Mouse (Mus musculus) embryonic facial prominence, embryonic 15.5 days (tissue): Measurements from ENCODE around the gene Prr12. TPM values are rescaled to one million over a fixed set of nuclear protein-coding genes. Genes with fewer than 3 reads are reported as not detected.

Experiments
- ATAC-seq: fragments of 200-750 bp; cut with Nextera tagmentation; 2 replicates; pipeline ENCODE4 v1.8.0; 2017; ENCODE audit warnings: low read depth, moderate TSS enrichment; ENCODE audit not compliant: insufficient number of reproducible peaks, low FRiP score, low TSS enrichment
- H3K27ac ChIP-seq: fragments of 300-500 bp; sonication (generic); replicated peaks from 2 replicates; pipeline ENCODE4 v1.5.1; 2015; ENCODE audit warnings: mild to moderate bottlenecking, inconsistent platforms
- H3K27me3 ChIP-seq: fragments of 300-500 bp; sonication (generic); 2 replicates; pipeline ENCODE4 v1.6.1; 2015; ENCODE audit warnings: inconsistent platforms
- H3K36me3 ChIP-seq: fragments of 300-500 bp; sonication (generic); 2 replicates; pipeline ENCODE4 v1.6.1; 2015; ENCODE audit warnings: mild to moderate bottlenecking, inconsistent platforms
- H3K4me1 ChIP-seq: fragments of 300-500 bp; sonication (generic); 2 replicates; pipeline ENCODE4 v1.6.1; 2015; ENCODE audit warnings: inconsistent platforms
- H3K4me2 ChIP-seq: fragments of 300-500 bp; sonication (generic); replicated peaks from 2 replicates; pipeline ENCODE4 v1.6.1; 2015; ENCODE audit warnings: mild to moderate bottlenecking, inconsistent platforms
- H3K4me3 ChIP-seq: fragments of 300-500 bp; sonication (generic); replicated peaks from 2 replicates; pipeline ENCODE4 v1.5.1; 2015; ENCODE audit warnings: mild to moderate bottlenecking, inconsistent platforms
- H3K9ac ChIP-seq: fragments of 300-500 bp; sonication (generic); 2 replicates; pipeline ENCODE4 v1.6.1; 2015; ENCODE audit warnings: inconsistent platforms
- H3K9me3 ChIP-seq: fragments of 300-500 bp; sonication (generic); replicated peaks from 2 replicates; pipeline ENCODE4 v1.6.1; 2016; ENCODE audit warnings: inconsistent platforms
- WGBS: fragments of 180-500 bp; shearing (Covaris S2); methylation state at CpG from one replicate; pipeline ENCODE4 v1.1.7; 2015; 5-methylcytosine and 5-hydroxymethylcytosine counted together
- polyA plus RNA-seq: library from polyadenylated mRNA; unstranded; fragments of >200 nt; fragmentation: Nextera tagmentation; extraction: Ambion mirVana; gene quantifications from 2 replicates; pipeline ENCODE4 v1.2.1, GENCODE M21; 2015

The Prr12 gene
- polyA plus RNA-seq, 1 experiment from 2014 or later, result 11.9 TPM

DNA sequence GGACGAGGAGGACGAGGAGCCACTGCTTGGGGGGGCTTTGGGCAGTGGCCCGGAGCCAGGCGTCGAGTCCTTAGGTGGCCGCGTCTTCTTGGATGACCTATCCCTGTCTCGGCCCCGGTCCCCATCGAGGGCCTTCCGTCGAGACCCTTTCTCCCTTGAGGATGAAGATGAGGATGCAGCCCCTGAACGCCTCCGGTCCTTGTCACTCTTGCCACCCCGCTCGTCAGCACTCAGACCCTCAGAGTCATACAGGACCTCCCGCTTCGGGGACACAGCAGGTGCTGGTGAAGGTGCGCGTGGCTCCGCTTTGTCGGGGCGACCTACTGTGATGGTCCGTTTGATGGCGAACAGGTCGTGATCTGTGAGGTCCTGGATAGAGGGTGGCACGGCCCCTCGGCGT lies 45.5 kb downstream of the Prr12 start:
- no peak overlapping the region for H3K27ac ChIP-seq
- 94% methylated on average over 29 of the region's 29 CpGs for WGBS
- no peaks in the 10 kb centered on the region for H3K27me3 ChIP-seq
- ATAC-seq, result no peak
- H3K36me3 ChIP-seq, result peaks cover 97% of the 10 kb centered on the region
- no peak overlapping the region for H3K4me2 ChIP-seq
- no peak overlapping the region for H3K4me3 ChIP-seq
- no peak overlapping the region for H3K9ac ChIP-seq
- H3K4me1 ChIP-seq, result no peaks in the 10 kb centered on the region
- H3K9me3 ChIP-seq, result no peaks in the 10 kb centered on the region

- no peak for ATAC-seq
- Histone ChIP-seq H3K4me3 (no peak overlapping the region), H3K4me1 (peaks cover under 1% of the 10 kb centered on the region; the same call in 1 of the 2 replicates), H3K36me3 (peaks cover 97% of the 10 kb centered on the region), H3K9me3 (no peaks in the 10 kb centered on the region), H3K27me3 (no peaks in the 10 kb centered on the region), H3K4me2 (no peak overlapping the region), H3K27ac (no peak overlapping the region), H3K9ac (no peak overlapping the region)
- WGBS, result 93% methylated on average over 12 of the region's 12 CpGs
Observed at GRCm38 (mm10) chr7:45006503-45006902, 46.2 kb downstream of the Prr12 start.

DNA sequence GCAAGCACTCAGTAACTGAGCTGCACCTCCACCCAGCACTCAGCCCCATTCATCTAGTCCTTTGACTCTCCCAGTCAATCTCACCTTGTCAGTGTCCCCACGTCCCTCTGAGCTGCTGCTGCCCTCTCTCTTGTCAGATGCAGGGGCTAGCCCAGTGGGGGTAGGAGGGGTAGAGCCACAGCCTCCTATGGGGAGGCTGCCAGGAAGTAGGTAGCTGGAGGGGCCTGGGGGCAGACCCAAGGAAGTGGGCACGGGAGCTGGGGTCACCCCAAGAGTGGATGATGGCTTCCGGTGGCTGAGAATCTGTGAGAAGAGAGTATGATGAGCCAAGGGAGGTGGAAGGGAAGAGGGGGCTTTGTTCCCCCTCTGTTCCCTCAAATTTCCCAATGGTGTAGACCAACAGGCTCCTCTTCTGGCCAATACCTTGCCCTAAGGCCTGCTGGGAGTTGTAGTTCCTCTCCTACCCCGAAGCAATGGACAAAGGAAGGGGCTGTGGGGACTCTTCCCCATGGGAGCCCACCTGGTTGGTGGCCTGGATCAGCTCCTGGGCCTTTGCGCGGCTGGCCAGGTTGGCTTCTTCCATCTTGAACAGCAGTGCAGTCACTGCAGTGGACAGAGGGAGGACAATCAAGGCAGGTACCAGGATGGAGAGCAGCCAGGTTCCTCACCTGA lies 47.2 kb downstream of the Prr12 start:
- H3K4me2 ChIP-seq, result no peak overlapping the region
- no peaks in the 10 kb centered on the region for H3K9me3 ChIP-seq
- no peak overlapping the region for H3K4me3 ChIP-seq
- no peak overlapping the region for H3K27ac ChIP-seq
- no peak overlapping the region for H3K9ac ChIP-seq
- H3K27me3 ChIP-seq, result no peaks in the 10 kb centered on the region
- H3K36me3 ChIP-seq, result peaks cover 98% of the 10 kb centered on the region
- ATAC-seq, result no peak
- WGBS, result 89% methylated on average over 6 of the region's 6 CpGs
- H3K4me1 ChIP-seq, result peaks cover 10% of the 10 kb centered on the region

GRCm38 (mm10) chr7:45004546-45004945 lies 48.1 kb downstream of the Prr12 start:
- no peak overlapping the region for H3K4me3 ChIP-seq

DNA sequence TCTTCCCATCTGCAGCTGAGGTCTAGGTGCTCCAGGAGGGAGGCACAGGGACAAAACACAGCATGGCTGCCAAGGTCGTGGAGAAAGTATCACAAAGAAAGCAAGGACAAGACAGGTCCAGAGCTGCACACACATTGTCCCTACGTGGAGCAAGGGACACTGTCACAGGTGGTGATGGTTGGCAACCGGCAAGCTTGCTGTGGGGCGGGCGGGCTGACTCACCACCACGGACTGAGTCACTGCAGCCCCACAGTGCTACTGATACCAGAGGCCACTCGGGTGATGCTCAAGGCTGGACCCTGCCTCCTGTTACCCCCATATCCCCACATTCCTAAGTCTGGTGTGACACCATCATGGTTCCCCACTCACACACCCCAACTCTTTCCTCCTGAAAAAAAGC lies 50.2 kb downstream of the Prr12 start:
- Histone ChIP-seq H3K27me3 (no peaks in the 10 kb centered on the region), H3K4me2 (no peak overlapping the region), H3K27ac (no peak overlapping the region), H3K4me3 (no peak overlapping the region), H3K4me1 (peaks cover 30% of the 10 kb centered on the region), H3K9ac (no peak overlapping the region), H3K9me3 (no peaks in the 10 kb centered on the region), H3K36me3 (peaks cover 79% of the 10 kb centered on the region)
- no peak for ATAC-seq
- WGBS, result 78% methylated on average over 7 of the region's 7 CpGs

More at GRCm38 (mm10) chr7:45004546-45004945, 48.1 kb downstream of the Prr12 start:
- ATAC-seq, result no peak
- Histone ChIP-seq H3K36me3 (peaks cover 98% of the 10 kb centered on the region), H3K9me3 (no peaks in the 10 kb centered on the region), H3K9ac (no peak overlapping the region), H3K27ac (no peak overlapping the region), H3K27me3 (no peaks in the 10 kb centered on the region), H3K4me2 (no peak overlapping the region), H3K4me1 (peaks cover 18% of the 10 kb centered on the region)
- 51% methylated on average over 3 of the region's 3 CpGs for WGBS

DNA sequence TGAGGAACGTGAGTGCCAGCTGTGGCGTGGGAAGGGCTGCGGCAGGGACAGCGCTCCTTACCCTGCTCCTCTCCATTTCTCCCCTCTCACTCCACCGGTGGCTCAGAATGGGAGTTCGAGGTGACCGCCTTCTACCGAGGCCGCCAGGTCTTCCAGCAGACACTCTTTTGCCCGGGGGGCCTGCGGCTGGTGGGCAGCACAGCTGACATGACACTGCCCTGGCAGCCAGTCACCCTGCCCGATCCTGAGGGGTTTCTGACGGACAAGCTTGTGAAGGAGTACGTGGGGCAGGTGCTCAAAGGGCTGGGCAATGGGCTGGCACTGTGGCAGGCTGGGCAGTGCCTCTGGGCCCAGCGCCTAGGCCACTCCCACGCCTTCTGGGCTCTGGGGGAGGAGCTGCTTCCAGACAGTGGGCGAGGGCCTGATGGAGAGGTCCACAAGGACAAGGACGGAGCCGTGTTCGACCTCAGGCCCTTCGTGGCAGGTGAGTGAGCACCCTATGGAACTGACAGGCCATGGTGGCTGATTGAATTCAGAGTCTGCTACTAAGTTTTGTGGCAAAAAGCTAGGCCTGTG lies 52.1 kb downstream of the Prr12 start:
- Histone ChIP-seq H3K27me3 (no peaks in the 10 kb centered on the region), H3K9me3 (no peaks in the 10 kb centered on the region), H3K9ac (no peak overlapping the region), H3K27ac (peak overlapping the region; percentile 34; the same call in 1 of the 2 replicates), H3K4me3 (no peak overlapping the region), H3K4me2 (no peak overlapping the region), H3K4me1 (peaks cover 42% of the 10 kb centered on the region), H3K36me3 (peaks cover 61% of the 10 kb centered on the region)
- ATAC-seq, result no peak
- WGBS, result 84% methylated on average over 21 of the region's 21 CpGs

- H3K9me3 ChIP-seq, result no peaks in the 10 kb centered on the region
- H3K27me3 ChIP-seq, result no peaks in the 10 kb centered on the region
- 0 out of 2 replicates have a peak overlapping the region, but pooled peaks have one; percentile 4 for H3K27ac ChIP-seq
- 0 out of 2 replicates have a peak overlapping the region, but pooled peaks have one; percentile 77 for H3K4me2 ChIP-seq
- no peak overlapping the region for H3K4me3 ChIP-seq
- no peak overlapping the region for H3K9ac ChIP-seq
- H3K4me1 ChIP-seq, result peaks cover 43% of the 10 kb centered on the region
- ATAC-seq, result no peak
- 71% methylated on average over 11 of the region's 11 CpGs for WGBS
- H3K36me3 ChIP-seq, result peaks cover 62% of the 10 kb centered on the region
Observed at GRCm38 (mm10) chr7:44999753-45000152, 52.9 kb downstream of the Prr12 start.

DNA sequence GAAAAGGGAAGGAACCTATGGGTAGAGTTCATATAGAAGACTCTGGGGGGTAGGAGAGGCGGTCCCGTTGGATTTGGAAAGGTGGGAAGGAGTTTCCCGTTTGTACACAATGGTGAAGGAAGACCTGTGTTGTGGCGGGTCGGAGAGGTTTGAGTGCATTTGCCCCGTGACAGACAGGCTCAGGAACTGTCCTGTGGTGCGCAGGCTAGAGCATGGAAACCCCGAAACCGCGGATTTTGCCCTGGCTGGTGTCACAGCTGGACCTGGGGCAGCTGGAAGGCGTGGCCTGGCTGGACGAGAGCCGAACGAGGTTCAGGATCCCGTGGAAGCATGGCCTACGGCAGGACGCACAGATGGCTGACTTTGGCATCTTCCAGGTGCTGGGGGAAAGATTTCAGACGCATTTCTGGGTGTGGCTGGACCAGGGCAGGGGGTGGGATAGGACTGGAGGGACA lies 54.2 kb downstream of the Prr12 start, which contains the start of gene Bcl2l12:
Bcl2l12 (minus strand) TSS at position 212 of the 455 bp plus-strand sequence.
- H3K4me1 ChIP-seq, result peaks cover 43% of the 10 kb centered on the region
- H3K36me3 ChIP-seq, result peaks cover 62% of the 10 kb centered on the region
- H3K9ac ChIP-seq, result peak within 1 kb of the TSS; percentile 80
- no peaks in the 10 kb centered on the region for H3K27me3 ChIP-seq
- no peaks in the 10 kb centered on the region for H3K9me3 ChIP-seq
- WGBS, result under 1% methylated on average over 18 of the region's 18 CpGs
- H3K4me2 ChIP-seq, result peak within 1 kb of the TSS; percentile 77
- ATAC-seq, result no peak
- H3K27ac ChIP-seq, result peak within 1 kb of the TSS; percentile 94
- H3K4me3 ChIP-seq, result peak within 1 kb of the TSS; percentile 77

DNA sequence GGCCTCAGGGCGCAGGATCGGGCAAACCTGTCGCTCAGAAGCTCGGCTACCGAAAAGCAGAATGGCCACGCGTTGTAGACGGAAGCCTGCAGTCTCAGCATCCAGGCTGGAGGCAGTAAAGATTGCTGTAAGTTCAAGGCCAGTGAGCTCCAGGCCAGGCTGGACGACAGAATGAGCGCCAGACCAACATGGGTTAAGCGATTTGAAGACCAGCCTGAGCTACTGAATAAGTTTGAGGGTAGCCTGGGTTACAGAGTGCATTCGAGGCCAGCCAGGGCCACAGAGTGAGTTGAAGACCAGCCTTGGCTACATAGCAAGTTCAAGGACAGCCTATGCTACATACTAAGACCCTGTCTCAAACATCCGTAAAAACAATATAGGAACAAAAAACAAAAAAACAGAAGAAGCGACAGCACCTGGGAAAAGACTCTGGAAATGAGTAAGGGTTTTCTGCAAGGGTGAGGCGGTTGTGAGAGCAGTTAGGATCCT lies 54.7 kb downstream of the Prr12 start:
- Histone ChIP-seq H3K4me3 (peak overlapping the region; percentile 77), H3K27me3 (no peaks in the 10 kb centered on the region), H3K9me3 (no peaks in the 10 kb centered on the region), H3K4me2 (peak overlapping the region; percentile 77), H3K36me3 (peaks cover 62% of the 10 kb centered on the region), H3K4me1 (peaks cover 43% of the 10 kb centered on the region), H3K27ac (peak overlapping the region; percentile 94), H3K9ac (peak overlapping the region; percentile 80)
- no peak for ATAC-seq
- 2% methylated on average over 15 of the region's 15 CpGs for WGBS

- H3K4me3 ChIP-seq, result peak within 1 kb of the TSS; percentile 77
- no peaks in the 10 kb centered on the region for H3K9me3 ChIP-seq
- H3K36me3 ChIP-seq, result peaks cover 62% of the 10 kb centered on the region
- H3K4me1 ChIP-seq, result peaks cover 43% of the 10 kb centered on the region
- peak; percentile 92 for ATAC-seq
- peak within 1 kb of the TSS; percentile 94 for H3K27ac ChIP-seq
- WGBS, result under 1% methylated on average over 43 of the region's 43 CpGs
- peak within 1 kb of the TSS; percentile 80 for H3K9ac ChIP-seq
- no peaks in the 10 kb centered on the region for H3K27me3 ChIP-seq
- peak within 1 kb of the TSS; percentile 77 for H3K4me2 ChIP-seq
Observed at GRCm38 (mm10) chr7:44997231-44997939, 55.3 kb downstream of the Prr12 start, which contains the start of gene Irf3. TSS of gene Irf3 (plus strand) at chr7:44997648.

- Histone ChIP-seq H3K4me3 (peak overlapping the region; percentile 77), H3K27ac (peak overlapping the region; percentile 94), H3K4me2 (peak overlapping the region; percentile 77), H3K4me1 (peaks cover 43% of the 10 kb centered on the region), H3K36me3 (peaks cover 62% of the 10 kb centered on the region), H3K9me3 (no peaks in the 10 kb centered on the region), H3K9ac (peak overlapping the region; percentile 80), H3K27me3 (no peaks in the 10 kb centered on the region)
- no peak for ATAC-seq
- 7% methylated on average over 10 of the region's 10 CpGs for WGBS
Observed at GRCm38 (mm10) chr7:44996672-44997071, 56.0 kb downstream of the Prr12 start.
